18 mouse cellular contexts compared by ENCODE assay signal in the genomic region with DNA sequence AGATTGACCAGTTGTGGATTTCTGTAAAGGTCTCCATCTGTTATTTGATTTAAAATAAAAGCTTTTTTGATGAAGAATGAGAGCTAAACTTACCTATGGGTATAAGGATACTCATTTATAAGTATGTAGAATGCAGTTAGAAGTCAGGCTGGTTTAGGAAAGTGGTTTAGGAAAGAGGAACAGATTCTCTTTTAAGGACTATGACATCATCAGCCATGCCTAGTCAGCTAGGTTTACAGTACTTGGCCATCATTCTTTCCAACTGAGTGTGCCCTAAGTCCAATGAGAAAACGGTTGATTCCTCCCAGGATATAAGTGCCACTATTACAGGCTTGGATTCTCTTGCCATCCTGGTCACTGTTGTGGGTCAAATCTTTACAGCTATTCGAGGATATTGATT.
"Had no signal": no experiment of that assay in that cellular context is flagged by ENCODE, and none has a peak within 500 bp of the region (broad histone marks: within the 10 kb centered on the region; RNA-seq: fewer than 3 reads in every experiment).

No protein-coding gene starts in this region.

- H3K4me2 ChIP-seq: lung, embryonic 14.5 days; midbrain, embryonic 11.5 days; midbrain, embryonic 13.5 days; midbrain, embryonic 15.5 days; neural tube, embryonic 13.5 days; neural tube, embryonic 15.5 days had no signal

- DNase-seq: lung, adult 18-20 months; lung, embryonic 14.5 days; lung, postnatal 10 days; lung, postnatal 4 days; retina, postnatal 1 day; right cerebral cortex, adult 18-20 months; right cerebral cortex, postnatal 25 days; right cerebral cortex, postnatal 4 days; spleen, adult 18-20 months; thymus, adult 18-20 months; thymus, postnatal 36 days had no signal

- H3K27ac ChIP-seq: liver, embryonic 14.5 days; midbrain, embryonic 13.5 days; midbrain, embryonic 15.5 days; neural tube, embryonic 13.5 days; neural tube, embryonic 15.5 days had no signal

- H3K4me1 ChIP-seq: megakaryocyte, embryonic 14.5 days; midbrain, embryonic 13.5 days; midbrain, embryonic 15.5 days; neural tube, embryonic 13.5 days; neural tube, embryonic 15.5 days had no signal

- ATAC-seq: midbrain, embryonic 13.5 days; midbrain, embryonic 15.5 days had no signal

- H3K36me3 ChIP-seq: midbrain, embryonic 13.5 days; midbrain, embryonic 15.5 days; neural tube, embryonic 13.5 days; neural tube, embryonic 15.5 days had no signal

- H3K9ac ChIP-seq: liver, embryonic 14.5 days; lung, embryonic 14.5 days; midbrain, embryonic 13.5 days; midbrain, embryonic 15.5 days; neural tube, embryonic 13.5 days; neural tube, embryonic 15.5 days had no signal

- H3K4me3 ChIP-seq: megakaryocyte, embryonic 14.5 days; midbrain, embryonic 13.5 days; midbrain, embryonic 15.5 days; neural tube, embryonic 13.5 days; neural tube, embryonic 15.5 days had no signal

- H3K9me3 ChIP-seq: megakaryocyte, embryonic 14.5 days; midbrain, embryonic 13.5 days; midbrain, embryonic 15.5 days; neural tube, embryonic 13.5 days; neural tube, embryonic 15.5 days had no signal

- H3K27me3 ChIP-seq: megakaryocyte, embryonic 14.5 days; midbrain, embryonic 13.5 days; midbrain, embryonic 15.5 days; neural tube, embryonic 13.5 days; neural tube, embryonic 15.5 days had no signal
